Mouse (Mus musculus) midbrain, embryonic 16.5 days (tissue): ENCODE measurements around the gene Cox4i2. TPM values are rescaled to one million over a fixed set of nuclear protein-coding genes. Genes with fewer than 3 reads are reported as not detected.

Source experiments
- ATAC-seq: fragments of 200-750 bp; cut with Nextera tagmentation; 2 replicates; pipeline ENCODE4 v1.8.0; 2017; ENCODE audit warnings: moderate TSS enrichment
- H3K27ac ChIP-seq: fragments of 300-500 bp; sonication (generic); 2 replicates; pipeline ENCODE4 v1.5.1; 2014; ENCODE audit warnings: mild to moderate bottlenecking, low read length, mixed read lengths
- H3K27me3 ChIP-seq: fragments of 300-500 bp; sonication (generic); 2 replicates; pipeline ENCODE4 v1.6.1; 2014; ENCODE audit warnings: low read depth, low read length, mixed read lengths; ENCODE audit not compliant: control insufficient read depth, insufficient read depth
- H3K36me3 ChIP-seq: fragments of 300-500 bp; sonication (generic); 2 replicates; pipeline ENCODE4 v1.6.1; 2014; ENCODE audit warnings: mild to moderate bottlenecking, low read length, moderate library complexity, mixed read lengths; ENCODE audit not compliant: control insufficient read depth, insufficient read depth
- H3K4me1 ChIP-seq: fragments of 300-500 bp; sonication (generic); 2 replicates; pipeline ENCODE4 v1.6.1; 2014; ENCODE audit warnings: mild to moderate bottlenecking, low read length, mixed read lengths; ENCODE audit not compliant: control insufficient read depth, insufficient read depth
- H3K4me2 ChIP-seq: fragments of 300-500 bp; sonication (generic); 2 replicates; pipeline ENCODE4 v1.6.1; 2014; ENCODE audit warnings: mild to moderate bottlenecking, low read length, mixed read lengths
- H3K4me3 ChIP-seq: fragments of 300-500 bp; sonication (generic); 2 replicates; pipeline ENCODE4 v1.5.1; 2014; ENCODE audit warnings: low read depth, mild to moderate bottlenecking, low read length, moderate library complexity, mixed read lengths
- H3K9ac ChIP-seq: fragments of 300-500 bp; sonication (generic); 2 replicates; pipeline ENCODE4 v1.6.1; 2014; ENCODE audit warnings: low read depth, low read length, mixed read lengths
- H3K9me3 ChIP-seq: fragments of 300-500 bp; sonication (generic); replicated peaks from 2 replicates; pipeline ENCODE4 v1.6.1; 2014; ENCODE audit warnings: mild to moderate bottlenecking, low read length, mixed read lengths; ENCODE audit not compliant: control insufficient read depth, poor library complexity, severe bottlenecking
- WGBS: fragments of 180-500 bp; shearing (Covaris S2); extraction: QIAGEN DNeasy Blood & Tissue Kit; methylation state at CpG from one replicate; pipeline ENCODE4 v1.1.7; 2014; 5-methylcytosine and 5-hydroxymethylcytosine counted together
- polyA plus RNA-seq: library from polyadenylated mRNA; unstranded; fragments of >200 nt; fragmentation: Nextera tagmentation; extraction: Ambion mirVana; gene quantifications from 2 replicates; pipeline ENCODE4 v1.2.1, GENCODE M21; 2015

Gene Cox4i2
- polyA plus RNA-seq, 1 experiment from 2014 or later: 5.0 TPM

DNA sequence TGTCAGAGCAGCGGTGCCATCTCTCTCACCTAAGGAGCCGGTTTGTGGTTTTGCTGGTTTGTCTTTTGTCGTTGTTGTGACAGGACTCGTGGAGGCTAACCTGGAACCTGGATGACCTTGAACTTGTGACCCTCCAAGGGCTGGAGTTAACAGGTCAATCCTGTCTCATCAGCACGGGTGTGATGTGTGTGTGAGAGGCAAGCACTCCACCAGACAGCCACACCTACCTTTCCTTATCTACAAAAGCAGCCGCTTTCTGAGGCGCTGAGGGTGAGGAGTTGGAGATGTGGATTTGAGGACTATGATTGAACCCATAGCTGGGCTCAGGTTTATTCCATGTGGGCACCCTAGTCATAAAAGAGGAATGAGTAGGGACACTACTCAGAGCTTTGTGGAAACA lies 15.7 kb downstream of the Cox4i2 start:
- ATAC-seq: no peak
- WGBS: 87% methylated on average over 7 of the region's 7 CpGs

GRCm38 (mm10) chr2:152771571-152771970 lies 17.6 kb downstream of the Cox4i2 start:
- Histone ChIP-seq H3K4me2 (no peak overlapping the region), H3K9ac (no peak overlapping the region), H3K27ac (no peak overlapping the region), H3K36me3 (no peaks in the 10 kb centered on the region), H3K9me3 (no peaks in the 10 kb centered on the region), H3K4me1 (no peaks in the 10 kb centered on the region), H3K4me3 (no peak overlapping the region), H3K27me3 (no peaks in the 10 kb centered on the region)
- no peak for ATAC-seq
- WGBS: 93% methylated on average over 9 of the region's 9 CpGs

More for the DNA sequence above, 15.7 kb downstream of the Cox4i2 start:
- Histone ChIP-seq H3K27me3 (no peaks in the 10 kb centered on the region), H3K36me3 (no peaks in the 10 kb centered on the region), H3K4me3 (no peak overlapping the region), H3K9ac (no peak overlapping the region), H3K27ac (no peak overlapping the region), H3K4me1 (peaks cover 4% of the 10 kb centered on the region), H3K9me3 (no peaks in the 10 kb centered on the region), H3K4me2 (no peak overlapping the region)

DNA sequence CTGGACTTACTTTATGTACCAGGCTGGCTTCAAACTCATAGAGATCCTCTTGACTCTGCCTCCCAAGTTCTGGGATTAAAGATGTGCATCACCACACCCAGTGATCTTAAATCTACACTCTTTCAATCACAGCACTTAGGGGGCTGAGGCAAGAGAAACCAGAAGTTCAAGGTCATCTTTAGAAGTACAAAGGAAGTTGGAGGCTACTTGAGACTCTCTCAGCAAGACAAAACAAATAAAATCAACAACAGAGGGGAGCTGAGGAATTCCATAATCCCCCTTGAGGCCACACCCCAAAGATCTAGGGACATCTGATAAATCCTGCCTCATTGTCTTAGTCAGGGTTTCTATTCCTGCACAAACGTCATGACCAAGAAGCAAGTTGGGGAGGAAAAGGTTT lies 18.3 kb downstream of the Cox4i2 start:
- H3K27me3 ChIP-seq: no peaks in the 10 kb centered on the region
- no peak overlapping the region for H3K4me2 ChIP-seq
- H3K27ac ChIP-seq: no peak overlapping the region
- H3K4me1 ChIP-seq: no peaks in the 10 kb centered on the region
- no peak overlapping the region for H3K9ac ChIP-seq
- H3K9me3 ChIP-seq: no peaks in the 10 kb centered on the region
- H3K36me3 ChIP-seq: no peaks in the 10 kb centered on the region
- no peak for ATAC-seq
- WGBS: 14% methylated on average over 1 of the region's 1 CpGs
- H3K4me3 ChIP-seq: no peak overlapping the region

DNA sequence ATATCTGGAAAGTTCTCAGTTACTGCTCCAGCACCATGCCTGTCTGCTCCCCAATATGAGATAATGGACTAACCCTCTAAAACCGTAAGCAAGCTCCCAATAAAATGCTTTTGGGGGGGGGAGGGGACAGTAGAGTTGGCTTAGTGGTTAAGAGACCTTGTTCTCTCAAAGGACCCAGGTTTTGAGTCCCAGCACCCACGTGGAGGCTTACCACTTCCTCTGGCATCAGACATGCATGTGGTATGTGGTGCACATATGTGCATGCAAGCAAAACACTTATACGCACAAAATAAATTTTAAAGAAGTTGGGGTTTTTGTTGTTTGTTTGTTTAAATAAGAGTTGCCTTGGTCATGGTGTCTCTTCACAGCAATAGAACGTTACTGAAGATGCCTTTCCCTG lies 21.4 kb downstream of the Cox4i2 start:
- Histone ChIP-seq H3K9ac (no peak overlapping the region), H3K36me3 (no peaks in the 10 kb centered on the region), H3K27ac (no peak overlapping the region), H3K4me1 (no peaks in the 10 kb centered on the region), H3K27me3 (no peaks in the 10 kb centered on the region), H3K4me2 (no peak overlapping the region), H3K9me3 (no peaks in the 10 kb centered on the region), H3K4me3 (no peak overlapping the region)
- 86% methylated on average over 4 of the region's 4 CpGs for WGBS
- ATAC-seq: no peak

DNA sequence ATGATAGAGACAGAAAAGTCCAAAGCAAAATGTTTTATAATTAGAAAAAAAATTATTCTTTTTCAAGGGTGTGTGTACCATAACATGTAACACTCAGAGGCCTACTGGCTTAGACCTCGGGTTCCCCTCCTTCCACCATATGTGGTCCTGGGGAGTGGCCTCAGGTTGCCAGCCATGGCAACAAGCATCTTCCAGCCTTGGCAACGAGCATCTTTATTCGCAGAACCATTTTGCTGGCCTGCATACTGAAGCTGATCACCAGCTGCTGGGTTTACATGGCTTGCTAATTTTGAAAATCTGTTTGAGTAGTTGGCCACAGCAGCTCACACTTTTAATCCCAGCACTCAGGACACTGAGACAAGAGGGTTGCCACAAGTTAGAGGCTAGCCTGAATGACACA lies 22.0 kb downstream of the Cox4i2 start:
- H3K9ac ChIP-seq: no peak overlapping the region
- no peak overlapping the region for H3K4me3 ChIP-seq
- no peak for ATAC-seq
- no peaks in the 10 kb centered on the region for H3K9me3 ChIP-seq
- no peaks in the 10 kb centered on the region for H3K27me3 ChIP-seq
- 85% methylated on average over 3 of the region's 3 CpGs for WGBS
- H3K27ac ChIP-seq: no peak overlapping the region
- no peaks in the 10 kb centered on the region for H3K36me3 ChIP-seq
- no peak overlapping the region for H3K4me2 ChIP-seq
- H3K4me1 ChIP-seq: no peaks in the 10 kb centered on the region

GRCm38 (mm10) chr2:152776435-152776834 lies 22.5 kb downstream of the Cox4i2 start:
- 92% methylated on average over 2 of the region's 2 CpGs for WGBS

GRCm38 (mm10) chr2:152777081-152777480 lies 23.1 kb downstream of the Cox4i2 start:
- WGBS: 85% methylated on average over 3 of the region's 3 CpGs
- H3K4me2 ChIP-seq: no peak overlapping the region
- no peak overlapping the region for H3K4me3 ChIP-seq
- H3K27me3 ChIP-seq: no peaks in the 10 kb centered on the region
- no peaks in the 10 kb centered on the region for H3K9me3 ChIP-seq
- H3K36me3 ChIP-seq: no peaks in the 10 kb centered on the region
- no peak overlapping the region for H3K9ac ChIP-seq
- H3K27ac ChIP-seq: no peak overlapping the region
- H3K4me1 ChIP-seq: no peaks in the 10 kb centered on the region
- ATAC-seq: no peak

More at GRCm38 (mm10) chr2:152776435-152776834, 22.5 kb downstream of the Cox4i2 start:
- Histone ChIP-seq H3K36me3 (no peaks in the 10 kb centered on the region), H3K27ac (no peak overlapping the region), H3K4me3 (no peak overlapping the region), H3K4me2 (no peak overlapping the region), H3K9me3 (no peaks in the 10 kb centered on the region), H3K4me1 (no peaks in the 10 kb centered on the region), H3K27me3 (no peaks in the 10 kb centered on the region), H3K9ac (no peak overlapping the region)
- no peak for ATAC-seq

GRCm38 (mm10) chr2:152780466-152780865 lies 26.5 kb downstream of the Cox4i2 start:
- Histone ChIP-seq H3K27ac (no peak overlapping the region), H3K4me2 (no peak overlapping the region), H3K27me3 (no peaks in the 10 kb centered on the region), H3K9ac (no peak overlapping the region), H3K9me3 (no peaks in the 10 kb centered on the region), H3K4me1 (no peaks in the 10 kb centered on the region), H3K4me3 (no peak overlapping the region), H3K36me3 (no peaks in the 10 kb centered on the region)
- 100% methylated on average over 2 of the region's 2 CpGs for WGBS
- ATAC-seq: no peak

DNA sequence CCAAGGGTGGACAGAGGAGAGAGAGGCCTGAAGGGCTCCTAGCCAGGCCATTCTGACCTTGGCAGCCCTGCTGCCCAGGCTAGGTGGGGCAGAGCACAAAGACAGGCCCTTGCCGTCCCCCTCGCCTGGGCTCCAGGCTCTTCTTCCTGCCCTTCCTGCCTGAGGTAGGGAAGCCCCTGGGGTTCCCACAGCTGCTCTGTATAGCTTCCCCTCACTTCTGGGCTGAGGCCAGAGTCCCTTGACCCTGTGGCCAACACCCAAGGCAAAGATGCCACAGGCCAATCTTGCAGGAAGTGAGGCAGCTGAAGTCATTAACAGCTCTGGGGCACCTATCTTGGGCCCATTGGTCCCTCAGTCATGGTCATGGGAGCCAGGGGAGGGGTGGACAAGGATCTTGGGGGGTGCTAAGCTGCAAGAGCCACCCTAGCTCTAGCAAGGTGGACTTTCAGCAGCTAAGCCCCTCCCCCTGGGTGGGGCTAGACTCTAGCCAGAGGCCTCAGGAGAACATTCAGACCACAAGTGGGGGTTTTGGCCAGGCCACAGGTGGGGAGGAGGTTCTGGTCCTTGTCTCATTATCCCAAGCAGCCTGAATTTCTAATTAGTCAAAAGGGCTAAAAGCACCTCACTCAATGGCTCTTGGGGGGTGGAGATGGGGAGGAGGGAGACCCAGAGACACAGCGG lies 27.2 kb downstream of the Cox4i2 start:
- 81% methylated on average over 3 of the region's 3 CpGs for WGBS
- no peak for ATAC-seq
- H3K27me3 ChIP-seq: no peaks in the 10 kb centered on the region

More for the DNA sequence above, 27.2 kb downstream of the Cox4i2 start:
- Histone ChIP-seq H3K9ac (no peak overlapping the region), H3K4me3 (no peak overlapping the region), H3K4me1 (no peaks in the 10 kb centered on the region), H3K4me2 (no peak overlapping the region), H3K27ac (no peak overlapping the region), H3K36me3 (no peaks in the 10 kb centered on the region), H3K9me3 (no peaks in the 10 kb centered on the region)
